Mouse (Mus musculus) cerebellum, adult 2 months (tissue): ENCODE data around the gene E330017A01Rik.

Source experiments
- CTCF ChIP-seq: fragments of 200-500 bp; IDR thresholded peaks from 2 replicates; pipeline ENCODE4 v1.5.1; 2011; ENCODE audit warnings: low read depth, mild to moderate bottlenecking, control low read depth, low read length, moderate library complexity, borderline replicate concordance; ENCODE audit not compliant: insufficient read depth
- POLR2A ChIP-seq: fragments of 200-500 bp; IDR thresholded peaks from 2 replicates; pipeline ENCODE4 v1.6.1; 2011; ENCODE audit warnings: low read length, control low read depth, borderline replicate concordance; ENCODE audit not compliant: insufficient read depth

DNA sequence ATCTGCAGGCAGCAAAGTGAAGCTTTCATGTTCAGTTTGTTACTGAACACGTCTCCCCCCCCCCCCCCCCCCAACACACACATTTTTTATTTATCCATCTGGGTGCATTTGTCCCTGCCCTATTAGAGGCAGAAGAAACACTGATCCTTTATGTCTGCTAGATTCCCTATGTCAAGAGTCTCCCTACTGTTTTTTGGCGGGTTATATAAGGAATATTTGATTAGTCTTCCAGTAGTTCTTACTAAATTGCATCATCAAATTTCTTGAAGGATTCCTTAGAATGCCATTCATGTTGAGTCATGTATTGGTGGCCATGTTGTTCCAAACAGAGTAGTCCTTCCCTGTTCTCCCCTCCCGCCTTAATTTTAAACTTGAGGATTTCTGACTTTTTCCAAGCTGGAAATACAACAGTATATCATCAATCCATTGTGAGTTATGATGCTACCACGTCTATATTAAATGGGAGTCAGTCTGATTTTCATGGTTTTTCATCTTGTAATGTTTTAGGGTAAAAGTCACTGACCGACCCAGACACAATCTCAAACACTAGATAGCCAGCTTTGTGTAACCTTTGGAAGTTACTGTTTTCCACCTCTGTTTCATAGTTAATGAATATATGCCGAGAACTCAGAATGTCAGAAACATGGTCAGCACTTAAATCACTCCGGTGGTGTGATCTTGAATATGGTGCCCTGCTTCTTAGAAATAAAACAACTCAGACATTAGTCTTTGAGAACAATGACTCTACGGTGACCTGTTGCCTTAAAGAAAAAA is 32.9 kb upstream of the E330017A01Rik start:
- TF ChIP-seq CTCF (no peak), POLR2A (no peak)
